Mouse (Mus musculus) gastrocnemius, postnatal 4 days (tissue): ENCODE measurements around the gene Fry. TPM values are rescaled to one million over a fixed set of nuclear protein-coding genes. Genes with fewer than 3 reads are reported as not detected.

Experiments used
- DNase-seq, 2 experiments: peaks; one replicate each; pipeline ENCODE4 v3.0.0; 2021 to 2022; ENCODE audit warnings: low spot score in 2 of 2, mixed read lengths in 2 of 2
- total RNA-seq, 2 experiments: library from RNA; stranded (reverse); gene quantifications; 2 replicates each; pipeline ENCODE4 v1.2.3; 2021

Gene Fry
- total RNA-seq, 2 experiments from 2014 or later = 77.8 to 83.3 TPM

- DNase-seq = no peak
Measured at GRCm38 (mm10) chr5:150125920-150126319, 7.5 kb downstream of the Fry start.

GRCm38 (mm10) chr5:150128432-150128831 lies 10.0 kb downstream of the Fry start:
- no peak for DNase-seq

GRCm38 (mm10) chr5:150130144-150130543 lies 11.7 kb downstream of the Fry start:
- no peak for DNase-seq

- DNase-seq = no peak
Measured at GRCm38 (mm10) chr5:150131166-150131565, 12.7 kb downstream of the Fry start.

- no peak for DNase-seq
Measured at GRCm38 (mm10) chr5:150134651-150135050, 16.2 kb downstream of the Fry start.

GRCm38 (mm10) chr5:150135529-150135928 lies 17.1 kb downstream of the Fry start:
- no peak for DNase-seq

GRCm38 (mm10) chr5:150137772-150138451 lies 19.5 kb downstream of the Fry start:
- no peak for DNase-seq

GRCm38 (mm10) chr5:150140513-150140912 lies 22.1 kb downstream of the Fry start:
- DNase-seq = no peak

- DNase-seq = no peak
Measured at GRCm38 (mm10) chr5:150145967-150146366, 27.5 kb downstream of the Fry start.

- no peak for DNase-seq
Measured at GRCm38 (mm10) chr5:150146612-150147011, 28.2 kb downstream of the Fry start.

GRCm38 (mm10) chr5:150149725-150150124 lies 31.3 kb downstream of the Fry start:
- DNase-seq = no peak

- no peak for DNase-seq
Measured at GRCm38 (mm10) chr5:150150986-150151385, 32.5 kb downstream of the Fry start.

GRCm38 (mm10) chr5:150152071-150152879 lies 33.8 kb downstream of the Fry start:
- peak; percentile 39 to 66 for DNase-seq

GRCm38 (mm10) chr5:150152880-150153281 lies 34.4 kb downstream of the Fry start:
- no peak for DNase-seq

GRCm38 (mm10) chr5:150155388-150155787 lies 36.9 kb downstream of the Fry start:
- no peak for DNase-seq

- no peak for DNase-seq
Measured at GRCm38 (mm10) chr5:150156063-150156786, 37.8 kb downstream of the Fry start.

GRCm38 (mm10) chr5:150157682-150158081 lies 39.2 kb downstream of the Fry start:
- no peak for DNase-seq

GRCm38 (mm10) chr5:150159151-150159550 lies 40.7 kb downstream of the Fry start:
- DNase-seq = no peak

GRCm38 (mm10) chr5:150161193-150161592 lies 42.7 kb downstream of the Fry start:
- DNase-seq = no peak

GRCm38 (mm10) chr5:150161898-150162297 lies 43.5 kb downstream of the Fry start:
- DNase-seq = no peak

- DNase-seq = no peak
Measured at GRCm38 (mm10) chr5:150164671-150165070, 46.2 kb downstream of the Fry start.

- DNase-seq = no peak
Measured at GRCm38 (mm10) chr5:150166811-150167210, 48.4 kb downstream of the Fry start.
